Mouse (Mus musculus) kidney, postnatal 10 days (tissue): ENCODE measurements around the gene Slc22a23.

Experiments
- DNase-seq: peaks from one replicate; pipeline ENCODE4 v3.0.0; 2021; ENCODE audit warnings: mixed read lengths

The Slc22a23 gene

GRCm38 (mm10) chr13:34130226-34130731 is 214.7 kb downstream of the Slc22a23 start, which contains the start of gene Tubb2b:
Gene Tubb2b, minus strand, starts transcription at chr13:34130466.
- peak; percentile 84 for DNase-seq

DNA sequence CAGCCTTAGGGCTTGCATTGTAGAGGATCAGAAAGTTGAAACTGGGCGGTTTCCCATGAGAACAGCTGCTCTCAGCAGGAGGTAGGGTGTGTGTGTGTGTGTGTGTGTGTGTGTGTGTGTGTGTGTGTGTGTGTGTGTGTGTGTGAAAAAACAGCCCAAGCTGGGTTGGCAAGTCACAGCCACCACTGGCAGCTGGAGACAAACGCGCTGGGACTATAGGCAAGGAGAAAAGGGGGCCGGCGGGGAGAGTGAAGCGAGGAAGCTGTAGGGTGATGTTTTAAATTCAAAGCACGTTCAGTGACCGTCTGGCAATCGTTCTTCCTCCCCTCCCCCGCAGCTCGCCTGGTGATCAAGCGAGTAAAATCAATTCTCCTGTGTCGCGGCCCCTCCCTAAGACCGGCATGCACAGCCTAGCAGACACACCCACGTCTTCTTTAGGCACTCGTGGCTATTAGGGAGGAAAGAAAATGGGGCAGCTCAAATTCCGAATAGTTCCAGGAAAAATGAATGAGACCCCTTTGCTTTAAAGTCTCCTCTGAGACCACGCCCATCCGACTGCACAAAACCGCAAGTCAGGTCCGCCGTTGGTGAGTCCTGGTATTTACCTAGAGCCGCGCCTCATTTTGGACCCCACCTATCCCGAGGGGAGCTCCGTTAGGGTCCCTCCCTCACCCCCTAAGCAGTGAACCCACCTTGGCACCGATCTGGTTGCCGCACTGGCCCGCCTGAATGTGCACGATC is 215.3 kb downstream of the Slc22a23 start:
- DNase-seq = peak; percentile 77
